Mouse (Mus musculus) forebrain, embryonic 10.5 days (tissue): ENCODE measurements around the gene Bco2. TPM values are rescaled to one million over a fixed set of nuclear protein-coding genes. Genes with fewer than 3 reads are reported as not detected.

Experiments
- DNase-seq: peaks from one replicate; pipeline ENCODE4 v3.0.0-alpha.2; 2017; ENCODE audit warnings: low spot score; ENCODE audit errors: extremely low spot score
- H3K27ac ChIP-seq: fragments of 300-500 bp; sonication (generic); 2 replicates; pipeline ENCODE4 v1.5.1; 2016; ENCODE audit warnings: mild to moderate bottlenecking
- H3K27me3 ChIP-seq: fragments of 300-500 bp; sonication (generic); 2 replicates; pipeline ENCODE4 v1.6.1; 2016; ENCODE audit warnings: mild to moderate bottlenecking; ENCODE audit not compliant: poor library complexity, severe bottlenecking
- H3K36me3 ChIP-seq: fragments of 300-500 bp; sonication (generic); replicated peaks from 2 replicates; pipeline ENCODE4 v1.6.1; 2016; ENCODE audit warnings: mild to moderate bottlenecking, moderate library complexity
- H3K4me1 ChIP-seq: fragments of 300-500 bp; sonication (generic); 2 replicates; pipeline ENCODE4 v1.6.1; 2016
- H3K4me3 ChIP-seq: fragments of 300-500 bp; sonication (generic); 2 replicates; pipeline ENCODE4 v1.5.1; 2016; ENCODE audit warnings: mild to moderate bottlenecking, moderate library complexity
- H3K9me3 ChIP-seq: fragments of 300-500 bp; sonication (generic); 2 replicates; pipeline ENCODE4 v1.6.1; 2016; ENCODE audit warnings: mild to moderate bottlenecking, moderate library complexity
- WGBS: fragments of 180-500 bp; shearing (Covaris S2); methylation state at CpG from one replicate; pipeline ENCODE4 v1.1.7; 2016; 5-methylcytosine and 5-hydroxymethylcytosine counted together
- polyA plus RNA-seq: library from polyadenylated mRNA; unstranded; fragments of >200 nt; fragmentation: Nextera tagmentation; extraction: Ambion mirVana; gene quantifications from 2 replicates; pipeline ENCODE4 v1.2.1, GENCODE M21; 2016

Gene Bco2
- polyA plus RNA-seq, 1 experiment from 2014 or later, result 0.25 TPM

GRCm38 (mm10) chr9:50552206-50552605, 2.8 kb downstream of the Bco2 start:
- no peaks in the 10 kb centered on the region for H3K36me3 ChIP-seq
- no peak overlapping the region for H3K4me3 ChIP-seq
- WGBS, result 88% methylated on average over 5 of the region's 5 CpGs
- H3K27ac ChIP-seq, result no peak overlapping the region
- DNase-seq, result no peak
- no peaks in the 10 kb centered on the region for H3K27me3 ChIP-seq
- no peaks in the 10 kb centered on the region for H3K9me3 ChIP-seq
- H3K4me1 ChIP-seq, result peaks cover 21% of the 10 kb centered on the region

DNA sequence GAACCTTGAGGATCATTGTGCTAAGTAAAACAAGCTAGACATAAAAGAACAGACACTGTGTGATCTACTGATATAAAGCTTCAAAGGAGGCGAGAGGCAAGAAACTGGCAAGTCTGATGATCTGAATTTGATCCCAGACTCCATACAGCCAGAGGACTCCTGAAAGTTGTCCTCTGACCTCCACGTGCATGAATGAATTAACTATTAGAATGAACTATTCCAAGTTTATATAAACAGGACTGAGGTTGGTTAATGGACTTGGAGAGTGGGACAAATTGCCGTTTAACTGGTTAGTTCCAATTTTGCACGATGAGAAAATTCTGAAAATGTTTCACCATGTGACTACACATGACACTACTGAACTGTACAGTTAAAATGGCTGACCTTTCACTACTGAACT, 6.0 kb downstream of the Bco2 start:
- no peak overlapping the region for H3K4me3 ChIP-seq
- H3K27ac ChIP-seq, result no peak overlapping the region
- peaks cover 4% of the 10 kb centered on the region for H3K4me1 ChIP-seq
- 90% methylated on average over 4 of the region's 4 CpGs for WGBS
- no peak for DNase-seq
- no peaks in the 10 kb centered on the region for H3K27me3 ChIP-seq
- no peaks in the 10 kb centered on the region for H3K9me3 ChIP-seq
- H3K36me3 ChIP-seq, result no peaks in the 10 kb centered on the region

GRCm38 (mm10) chr9:50547859-50548478, 7.0 kb downstream of the Bco2 start:
- no peaks in the 10 kb centered on the region for H3K9me3 ChIP-seq
- H3K36me3 ChIP-seq, result no peaks in the 10 kb centered on the region
- no peaks in the 10 kb centered on the region for H3K4me1 ChIP-seq
- H3K27me3 ChIP-seq, result no peaks in the 10 kb centered on the region
- no peak overlapping the region for H3K27ac ChIP-seq
- WGBS, result 71% methylated on average over 5 of the region's 5 CpGs
- no peak for DNase-seq
- no peak overlapping the region for H3K4me3 ChIP-seq

DNA sequence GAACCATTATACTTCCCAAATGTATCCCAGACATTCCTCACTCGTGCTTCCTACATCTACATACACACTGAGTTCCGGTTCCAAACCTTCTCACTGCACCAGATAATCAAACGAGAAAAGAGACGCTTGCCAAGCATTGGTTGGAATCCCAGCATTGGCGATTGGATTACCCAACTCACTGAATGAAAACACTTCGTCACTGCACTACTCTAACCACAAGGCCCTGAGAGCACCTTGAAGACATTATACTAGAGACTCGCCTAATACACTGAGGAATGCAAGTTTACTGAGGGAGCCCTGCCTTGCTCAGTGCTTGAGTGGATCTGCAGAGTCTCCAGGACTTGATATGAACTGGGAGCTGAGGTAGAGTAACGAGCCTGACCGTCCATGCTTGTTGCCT, 12.6 kb downstream of the Bco2 start:
- Histone ChIP-seq H3K36me3 (no peaks in the 10 kb centered on the region), H3K27me3 (no peaks in the 10 kb centered on the region), H3K4me3 (no peak overlapping the region), H3K4me1 (peaks cover 15% of the 10 kb centered on the region), H3K9me3 (no peaks in the 10 kb centered on the region), H3K27ac (no peak overlapping the region)
- 79% methylated on average over 9 of the region's 9 CpGs for WGBS
- DNase-seq, result no peak

DNA sequence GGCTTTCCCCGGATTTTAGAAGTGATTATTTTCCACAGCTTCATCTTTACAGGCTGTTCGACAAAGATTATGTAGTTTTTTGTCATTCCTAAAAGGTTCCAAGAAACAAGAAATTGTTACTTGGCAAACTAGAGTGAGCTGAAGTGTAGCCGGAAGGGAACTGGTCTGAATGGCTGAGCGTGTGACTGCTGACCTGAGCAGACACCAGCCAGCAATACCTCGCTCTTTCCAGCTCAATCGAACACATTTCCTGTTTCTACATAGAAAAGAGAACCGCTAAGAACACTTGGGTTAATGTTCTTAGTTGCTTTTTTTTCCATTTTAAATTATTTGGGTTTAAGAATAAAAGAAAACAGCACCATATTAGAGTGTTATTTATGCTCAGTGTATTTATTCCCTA, 14.8 kb downstream of the Bco2 start:
- no peak for DNase-seq
- H3K27me3 ChIP-seq, result no peaks in the 10 kb centered on the region
- H3K36me3 ChIP-seq, result no peaks in the 10 kb centered on the region
- WGBS, result 79% methylated on average over 7 of the region's 7 CpGs
- no peak overlapping the region for H3K4me3 ChIP-seq
- no peaks in the 10 kb centered on the region for H3K9me3 ChIP-seq
- H3K4me1 ChIP-seq, result peaks cover 15% of the 10 kb centered on the region
- H3K27ac ChIP-seq, result peak overlapping the region; percentile 48; the same call in 1 of the 2 replicates

DNA sequence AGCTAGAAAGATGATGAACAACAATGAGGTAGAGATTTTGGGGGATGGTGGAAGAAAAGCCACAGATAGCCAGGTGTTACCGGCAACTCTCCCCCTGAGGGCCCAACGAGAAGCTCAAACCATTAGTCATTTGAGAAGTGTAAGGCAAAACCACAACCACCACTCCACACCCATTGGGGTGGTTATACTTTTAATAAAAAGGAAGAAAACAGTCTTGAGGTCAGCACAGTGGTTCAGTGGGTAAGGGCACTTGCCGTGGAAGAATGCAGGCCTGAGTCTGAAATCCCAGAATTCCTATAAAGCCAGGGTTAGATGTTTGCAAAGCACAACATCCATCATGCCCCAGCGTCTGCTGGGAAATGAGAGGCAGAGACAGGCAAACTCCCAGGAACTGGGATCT, 17.7 kb downstream of the Bco2 start:
- 85% methylated on average over 4 of the region's 4 CpGs for WGBS
- DNase-seq, result no peak
- no peak overlapping the region for H3K4me3 ChIP-seq
- no peaks in the 10 kb centered on the region for H3K27me3 ChIP-seq
- H3K27ac ChIP-seq, result no peak overlapping the region
- no peaks in the 10 kb centered on the region for H3K36me3 ChIP-seq
- H3K4me1 ChIP-seq, result peaks cover 15% of the 10 kb centered on the region
- no peaks in the 10 kb centered on the region for H3K9me3 ChIP-seq

DNA sequence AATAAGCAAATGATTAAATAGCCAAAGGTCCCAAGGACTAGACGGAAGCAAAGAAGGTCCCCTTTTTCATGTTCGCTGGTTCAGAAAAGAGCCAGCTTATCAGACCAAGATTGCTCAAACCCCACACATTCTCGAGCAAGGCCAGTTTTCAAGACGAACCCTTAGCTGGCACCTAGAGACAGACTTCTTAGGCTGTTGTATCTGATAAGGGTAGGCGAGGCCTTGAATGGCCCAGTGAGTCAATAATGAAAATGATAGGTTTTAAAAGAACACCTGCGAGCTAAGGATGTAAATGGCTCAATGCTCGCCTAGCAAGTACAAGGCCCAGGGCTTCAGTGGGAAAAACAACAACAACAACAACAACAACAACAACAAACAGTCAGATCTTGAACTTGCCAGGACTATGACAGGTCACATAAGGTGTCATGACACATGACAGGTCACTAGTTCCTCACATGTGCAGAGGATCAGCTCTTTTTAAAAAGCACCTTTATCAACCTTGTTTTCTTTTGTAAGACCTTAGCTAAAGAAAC, 18.3 kb downstream of the Bco2 start:
- WGBS, result 80% methylated on average over 7 of the region's 7 CpGs

DNA sequence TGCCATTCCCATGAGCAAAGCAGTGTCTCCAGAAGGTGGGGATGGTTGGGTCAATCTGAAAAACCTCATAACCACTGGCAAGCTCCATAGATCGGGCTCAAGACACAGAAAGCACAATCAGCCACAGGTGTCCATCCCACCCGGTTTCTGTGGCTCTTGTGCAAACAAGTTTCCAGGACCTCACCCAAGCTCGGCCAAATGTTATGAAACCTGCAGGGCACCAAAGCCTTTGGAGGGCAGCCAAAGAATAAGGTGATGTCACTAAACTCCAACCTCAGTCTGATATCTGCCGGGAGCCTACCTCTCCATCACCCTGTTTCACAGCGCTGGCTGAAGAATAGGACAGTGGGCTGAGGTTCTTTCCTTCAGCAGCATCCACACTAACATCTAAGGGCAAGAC, 19.1 kb downstream of the Bco2 start:
- WGBS, result 92% methylated on average over 5 of the region's 5 CpGs
- no peaks in the 10 kb centered on the region for H3K36me3 ChIP-seq
- no peak overlapping the region for H3K27ac ChIP-seq
- H3K9me3 ChIP-seq, result no peaks in the 10 kb centered on the region
- H3K27me3 ChIP-seq, result no peaks in the 10 kb centered on the region
- H3K4me1 ChIP-seq, result peaks cover 15% of the 10 kb centered on the region
- no peak for DNase-seq
- H3K4me3 ChIP-seq, result no peak overlapping the region

More for the DNA sequence above, 18.3 kb downstream of the Bco2 start:
- Histone ChIP-seq H3K36me3 (no peaks in the 10 kb centered on the region), H3K27ac (no peak overlapping the region), H3K4me1 (peaks cover 15% of the 10 kb centered on the region), H3K27me3 (no peaks in the 10 kb centered on the region), H3K4me3 (no peak overlapping the region), H3K9me3 (no peaks in the 10 kb centered on the region)
- DNase-seq, result no peak

- Histone ChIP-seq H3K27ac (no peak overlapping the region), H3K27me3 (no peaks in the 10 kb centered on the region), H3K4me1 (peaks cover under 1% of the 10 kb centered on the region; the same call in 1 of the 2 replicates), H3K9me3 (no peaks in the 10 kb centered on the region), H3K36me3 (no peaks in the 10 kb centered on the region), H3K4me3 (no peak overlapping the region)
- DNase-seq, result no peak
- WGBS, result 83% methylated on average over 3 of the region's 3 CpGs
These were observed 21.2 kb downstream of the Bco2 start for GRCm38 (mm10) chr9:50533791-50534190.

DNA sequence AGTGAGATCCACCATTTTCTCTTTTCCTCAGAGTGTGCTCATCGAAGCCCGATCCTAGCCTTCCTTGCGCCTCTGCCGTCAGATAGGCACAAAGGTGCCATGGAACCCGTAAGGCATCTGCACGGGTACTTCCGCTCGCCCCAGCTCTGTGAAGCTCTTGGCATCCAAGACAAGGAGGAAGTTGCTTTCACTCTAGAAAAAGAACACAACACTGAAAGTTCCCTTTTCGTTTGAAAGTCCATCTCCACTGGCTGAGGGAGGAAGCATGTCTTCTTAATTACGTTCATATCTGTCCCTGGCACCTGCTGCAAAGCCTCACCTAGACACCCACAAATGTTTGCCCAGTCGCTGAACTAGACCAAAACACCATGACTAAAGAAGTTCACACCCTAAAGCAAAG, 21.7 kb downstream of the Bco2 start:
- DNase-seq, result peak; percentile 9
- 87% methylated on average over 11 of the region's 11 CpGs for WGBS
- Histone ChIP-seq H3K4me1 (no peaks in the 10 kb centered on the region; the same call in 1 of the 2 replicates), H3K27me3 (no peaks in the 10 kb centered on the region), H3K27ac (no peak overlapping the region), H3K36me3 (no peaks in the 10 kb centered on the region), H3K4me3 (no peak overlapping the region), H3K9me3 (no peaks in the 10 kb centered on the region)

- Histone ChIP-seq H3K4me3 (no peak overlapping the region), H3K9me3 (no peaks in the 10 kb centered on the region), H3K4me1 (peaks cover 12% of the 10 kb centered on the region), H3K36me3 (no peaks in the 10 kb centered on the region), H3K27me3 (no peaks in the 10 kb centered on the region), H3K27ac (no peak overlapping the region)
- WGBS, result 44% methylated on average over 2 of the region's 2 CpGs
- DNase-seq, result no peak
These were observed 24.1 kb downstream of the Bco2 start for GRCm38 (mm10) chr9:50530890-50531289.

GRCm38 (mm10) chr9:50528293-50528892, 26.6 kb downstream of the Bco2 start, which contains the start of gene Pts:
Pts (minus strand) TSS chr9:50528724.
- WGBS, result under 1% methylated on average over 54 of the region's 54 CpGs
- H3K9me3 ChIP-seq, result no peaks in the 10 kb centered on the region
- DNase-seq, result peak; percentile 99
- H3K4me3 ChIP-seq, result peak within 1 kb of the TSS; percentile 85
- peak within 1 kb of the TSS; percentile 92 for H3K27ac ChIP-seq
- H3K27me3 ChIP-seq, result no peaks in the 10 kb centered on the region
- peaks cover 12% of the 10 kb centered on the region for H3K4me1 ChIP-seq
- peaks cover 7% of the 10 kb centered on the region for H3K36me3 ChIP-seq

GRCm38 (mm10) chr9:50527860-50528259, 27.1 kb downstream of the Bco2 start:
- DNase-seq, result no peak
- Histone ChIP-seq H3K36me3 (peaks cover 7% of the 10 kb centered on the region), H3K4me3 (peak overlapping the region; percentile 85), H3K27ac (peak overlapping the region; percentile 92), H3K9me3 (no peaks in the 10 kb centered on the region), H3K27me3 (no peaks in the 10 kb centered on the region), H3K4me1 (peaks cover 12% of the 10 kb centered on the region)
- WGBS, result 49% methylated on average over 7 of the region's 7 CpGs
